Mouse (Mus musculus): ENCODE measurements around the gene Gm26938. TPM values are rescaled to one million over a fixed set of nuclear protein-coding genes. Genes with fewer than 3 reads are reported as not detected.

The Gm26938 gene
- polyA plus RNA-seq, 1 experiment from 2014 or later, result not detected

- H3K9ac ChIP-seq, result peak overlapping the region; percentile 94
- H3K4me2 ChIP-seq, result peak overlapping the region; percentile 99
- H3K27ac ChIP-seq (replicated peaks), result peak overlapping the region; percentile 99
- H3K27me3 ChIP-seq (replicated peaks), result no peaks in the 10 kb centered on the region
- H3K9me3 ChIP-seq, result no peaks in the 10 kb centered on the region
- no peak for ATAC-seq (ENCODE audit: extremely low read depth, insufficient number of reproducible peaks, low FRiP score, low TSS enrichment)
- peaks cover 66% of the 10 kb centered on the region for H3K4me1 ChIP-seq
- peak overlapping the region; percentile 98 for H3K4me3 ChIP-seq
- 12% methylated on average over 3 of the region's 3 CpGs for WGBS
- no peaks in the 10 kb centered on the region for H3K36me3 ChIP-seq
Observed at GRCm38 (mm10) chr5:139792966-139793337, 33.3 kb downstream of the Gm26938 start.

GRCm38 (mm10) chr5:139792159-139792775 is 33.9 kb downstream of the Gm26938 start:
- Histone ChIP-seq H3K4me2 (peak overlapping the region; percentile 99), H3K4me1 (peaks cover 59% of the 10 kb centered on the region), H3K27me3 (replicated peaks) (no peaks in the 10 kb centered on the region), H3K9me3 (no peaks in the 10 kb centered on the region), H3K36me3 (no peaks in the 10 kb centered on the region), H3K4me3 (peak overlapping the region; percentile 98), H3K27ac (replicated peaks) (peak overlapping the region; percentile 99), H3K9ac (peak overlapping the region; percentile 94)
- WGBS, result 7% methylated on average over 11 of the region's 11 CpGs
- ATAC-seq (ENCODE audit: extremely low read depth, insufficient number of reproducible peaks, low FRiP score, low TSS enrichment), result no peak

DNA sequence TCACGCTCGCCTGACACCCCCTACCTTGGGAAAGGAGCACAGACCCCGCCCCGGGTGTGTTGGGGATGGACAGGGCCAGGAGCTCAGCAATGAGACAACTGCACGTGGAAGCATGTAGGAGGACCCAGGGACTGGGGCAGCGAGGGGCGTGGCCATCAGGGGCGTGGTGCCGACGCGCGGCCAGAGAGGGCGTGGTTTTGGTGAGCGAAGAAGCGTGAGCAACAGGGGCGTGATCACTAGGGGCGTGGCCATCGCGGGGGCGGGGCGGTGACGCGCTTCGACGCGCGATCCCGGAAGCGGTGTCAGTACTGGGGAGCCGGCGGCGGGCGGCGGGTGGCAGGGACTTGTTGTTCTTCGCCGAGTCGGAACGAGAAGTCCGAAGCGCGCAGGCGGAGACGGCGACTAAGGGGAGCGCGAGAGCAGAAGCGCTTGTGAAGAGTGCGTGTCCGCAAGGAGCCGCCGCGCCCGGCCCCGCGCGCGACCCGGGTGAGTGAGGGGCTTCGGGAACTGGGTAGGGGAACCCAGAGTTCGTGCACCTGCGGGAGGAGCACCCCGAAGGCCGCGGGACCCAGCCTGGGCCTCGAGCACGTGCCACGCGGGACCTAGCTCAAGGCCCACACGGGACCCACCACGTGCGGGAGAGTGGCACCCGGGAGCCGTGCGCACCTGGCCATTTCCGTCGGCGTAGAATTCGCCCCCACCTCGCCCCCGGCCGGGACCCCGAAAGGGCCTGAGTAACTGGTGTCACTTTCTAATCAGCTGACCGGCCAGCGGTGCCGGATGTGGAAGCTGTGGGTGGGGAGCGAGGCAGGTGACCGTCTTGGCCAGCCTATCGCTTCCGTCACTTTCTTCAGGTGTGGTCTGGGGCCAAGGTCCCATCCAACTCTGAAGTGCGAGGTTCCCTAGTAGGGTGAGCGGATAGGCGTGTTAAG is 34.7 kb downstream of the Gm26938 start, which contains the start of gene Mafk:
Gene Mafk (plus strand): TSS at position 287 of the 932 bp plus-strand sequence.
- ATAC-seq (ENCODE audit: extremely low read depth, insufficient number of reproducible peaks, low FRiP score, low TSS enrichment), result peak; percentile 86
- no peaks in the 10 kb centered on the region for H3K9me3 ChIP-seq
- no peaks in the 10 kb centered on the region for H3K27me3 ChIP-seq (replicated peaks)
- H3K4me2 ChIP-seq, result peak within 1 kb of the TSS; percentile 99
- WGBS, result under 1% methylated on average over 92 of the region's 92 CpGs
- H3K36me3 ChIP-seq, result no peaks in the 10 kb centered on the region
- peaks cover 52% of the 10 kb centered on the region for H3K4me1 ChIP-seq
- H3K9ac ChIP-seq, result peak within 1 kb of the TSS; percentile 94
- H3K4me3 ChIP-seq, result peak within 1 kb of the TSS; percentile 98
- peak within 1 kb of the TSS; percentile 99 for H3K27ac ChIP-seq (replicated peaks)

- Histone ChIP-seq H3K4me3 (no peak overlapping the region), H3K27ac (replicated peaks) (no peak overlapping the region), H3K4me2 (no peak overlapping the region), H3K9ac (no peak overlapping the region), H3K27me3 (replicated peaks) (no peaks in the 10 kb centered on the region), H3K9me3 (no peaks in the 10 kb centered on the region), H3K36me3 (no peaks in the 10 kb centered on the region), H3K4me1 (peaks cover 32% of the 10 kb centered on the region)
- 39% methylated on average over 4 of the region's 4 CpGs for WGBS
- no peak for ATAC-seq (ENCODE audit: extremely low read depth, insufficient number of reproducible peaks, low FRiP score, low TSS enrichment)
Observed at GRCm38 (mm10) chr5:139789466-139789865, 36.7 kb downstream of the Gm26938 start.

DNA sequence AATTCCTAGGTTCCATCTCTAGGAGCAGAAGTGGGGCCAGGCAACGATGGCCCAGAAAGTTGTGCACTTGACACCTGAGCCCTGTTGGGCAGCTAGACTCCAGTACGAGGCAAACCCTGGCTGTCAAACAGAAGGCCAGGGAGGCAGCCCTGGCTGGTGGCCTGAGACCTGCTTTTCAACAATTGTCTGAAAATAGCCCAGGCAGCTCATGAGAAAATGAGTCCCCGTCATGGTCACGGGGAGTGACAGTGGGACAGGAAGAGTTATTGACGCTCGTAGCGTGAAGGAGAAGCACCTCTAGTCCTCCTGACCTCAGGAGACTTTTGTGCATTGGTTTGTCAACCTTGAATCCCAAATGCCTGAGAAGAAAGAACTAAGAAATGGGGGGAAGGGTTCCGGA is 44.8 kb downstream of the Gm26938 start:
- no peaks in the 10 kb centered on the region for H3K27me3 ChIP-seq (replicated peaks)
- no peak overlapping the region for H3K4me2 ChIP-seq
- no peaks in the 10 kb centered on the region for H3K4me1 ChIP-seq
- no peak overlapping the region for H3K27ac ChIP-seq (replicated peaks)
- 60% methylated on average over 8 of the region's 8 CpGs for WGBS
- H3K9ac ChIP-seq, result no peak overlapping the region
- ATAC-seq (ENCODE audit: extremely low read depth, insufficient number of reproducible peaks, low FRiP score, low TSS enrichment), result no peak
- H3K9me3 ChIP-seq, result no peaks in the 10 kb centered on the region
- no peak overlapping the region for H3K4me3 ChIP-seq
- no peaks in the 10 kb centered on the region for H3K36me3 ChIP-seq

DNA sequence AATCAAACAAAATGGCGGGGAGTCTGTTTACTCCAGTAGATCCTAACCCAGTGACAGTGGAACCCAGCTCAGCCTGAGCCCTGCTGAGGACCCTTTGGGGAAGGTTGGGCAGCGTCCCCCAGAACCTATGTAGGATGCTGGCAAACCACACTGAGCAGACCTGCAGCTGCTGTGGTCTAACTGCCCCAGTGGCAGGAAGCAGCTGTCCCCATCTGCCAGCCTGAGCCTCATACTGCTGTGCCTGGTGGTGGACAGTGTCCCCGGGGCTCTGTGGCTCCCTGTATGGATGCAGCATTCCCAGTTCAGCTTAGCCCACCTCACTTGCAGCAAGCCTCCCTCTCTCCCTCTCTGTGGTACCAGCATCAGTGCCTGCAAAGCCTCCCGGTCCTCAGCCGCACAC is 49.2 kb downstream of the Gm26938 start:
- Histone ChIP-seq H3K27me3 (replicated peaks) (no peaks in the 10 kb centered on the region), H3K4me1 (peaks cover 11% of the 10 kb centered on the region), H3K36me3 (peaks cover 22% of the 10 kb centered on the region), H3K9ac (no peak overlapping the region), H3K9me3 (no peaks in the 10 kb centered on the region), H3K4me2 (no peak overlapping the region), H3K27ac (replicated peaks) (no peak overlapping the region), H3K4me3 (no peak overlapping the region)
- 68% methylated on average over 5 of the region's 5 CpGs for WGBS
- ATAC-seq (ENCODE audit: extremely low read depth, insufficient number of reproducible peaks, low FRiP score, low TSS enrichment), result no peak

DNA sequence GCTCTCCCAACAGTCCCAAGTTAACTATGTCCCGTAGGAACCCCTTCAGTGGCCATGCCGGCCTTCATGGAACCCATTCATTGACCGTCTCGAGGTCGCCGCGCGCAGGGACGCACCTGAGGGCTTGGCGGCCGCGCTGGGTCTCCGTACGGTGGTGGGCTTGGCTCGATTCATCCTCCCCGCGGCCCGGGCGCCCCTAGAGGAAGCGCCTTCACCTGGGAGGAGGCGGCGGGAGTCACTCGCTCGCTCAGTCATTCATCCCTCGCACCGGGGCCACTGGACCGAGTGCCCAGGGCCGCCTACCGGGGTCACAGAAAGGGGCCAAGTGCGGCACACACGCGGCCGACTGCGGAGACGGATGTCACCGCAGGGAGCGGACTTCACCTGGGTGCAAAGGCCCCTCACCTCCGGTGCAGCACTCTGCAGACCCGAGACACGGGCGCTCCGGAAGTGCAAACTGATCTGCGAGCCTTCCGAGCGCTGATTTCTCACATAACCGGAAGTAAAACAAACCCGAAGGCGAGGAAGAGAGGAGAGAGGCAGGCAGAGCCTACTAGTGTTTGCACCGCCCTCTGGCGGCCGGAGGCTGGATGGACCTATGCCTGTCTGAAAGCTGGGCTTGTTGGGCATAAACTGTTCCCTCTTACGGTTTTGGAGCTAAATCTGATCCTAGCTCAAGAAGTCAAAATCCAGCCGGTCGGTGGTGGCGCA is 50.8 kb downstream of the Gm26938 start, which contains the start of gene Ints1:
Gene Ints1 (minus strand): TSS at position 459 of the 711 bp plus-strand sequence.
- WGBS, result 1% methylated on average over 55 of the region's 55 CpGs

DNA sequence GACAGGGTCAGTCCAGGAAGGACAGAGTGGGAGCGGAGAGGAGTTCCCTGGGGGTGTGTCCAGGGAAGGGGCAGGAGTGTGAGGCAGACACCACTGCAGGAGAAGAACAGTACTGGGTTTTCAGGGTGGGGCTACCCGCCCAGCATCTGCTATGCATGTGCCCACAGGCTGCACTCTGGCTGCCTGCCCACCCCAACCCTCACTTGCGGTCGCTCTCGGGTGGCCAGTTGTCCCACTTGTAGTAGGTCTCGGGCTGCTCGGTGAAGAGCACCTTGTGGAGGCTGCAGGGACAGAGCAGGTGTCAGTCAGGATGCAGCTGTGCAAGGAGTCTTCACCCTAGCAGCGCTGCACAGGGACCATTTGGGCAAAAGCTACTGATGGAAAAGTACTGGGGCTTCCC is 58.0 kb downstream of the Gm26938 start:
- ATAC-seq (ENCODE audit: extremely low read depth, insufficient number of reproducible peaks, low FRiP score, low TSS enrichment), result no peak
- H3K27ac ChIP-seq (replicated peaks), result no peak overlapping the region
- H3K27me3 ChIP-seq (replicated peaks), result no peaks in the 10 kb centered on the region
- WGBS, result 89% methylated on average over 8 of the region's 8 CpGs
- H3K9me3 ChIP-seq, result no peaks in the 10 kb centered on the region
- H3K9ac ChIP-seq, result no peak overlapping the region
- H3K36me3 ChIP-seq, result peaks cover 100% of the 10 kb centered on the region
- H3K4me3 ChIP-seq, result no peak overlapping the region
- no peaks in the 10 kb centered on the region for H3K4me1 ChIP-seq
- H3K4me2 ChIP-seq, result no peak overlapping the region

More for the DNA sequence above, 50.8 kb downstream of the Gm26938 start, which contains the start of gene Ints1:
- H3K4me3 ChIP-seq, result peak within 1 kb of the TSS; percentile 76
- peak within 1 kb of the TSS; percentile 95 for H3K4me2 ChIP-seq
- H3K9ac ChIP-seq, result peak within 1 kb of the TSS; percentile 86
- peak; percentile 71 for ATAC-seq (ENCODE audit: extremely low read depth, insufficient number of reproducible peaks, low FRiP score, low TSS enrichment)
- no peaks in the 10 kb centered on the region for H3K27me3 ChIP-seq (replicated peaks)
- H3K27ac ChIP-seq (replicated peaks), result no peak within 1 kb of the TSS
- peaks cover 38% of the 10 kb centered on the region for H3K36me3 ChIP-seq
- peaks cover 11% of the 10 kb centered on the region for H3K4me1 ChIP-seq
- no peaks in the 10 kb centered on the region for H3K9me3 ChIP-seq

DNA sequence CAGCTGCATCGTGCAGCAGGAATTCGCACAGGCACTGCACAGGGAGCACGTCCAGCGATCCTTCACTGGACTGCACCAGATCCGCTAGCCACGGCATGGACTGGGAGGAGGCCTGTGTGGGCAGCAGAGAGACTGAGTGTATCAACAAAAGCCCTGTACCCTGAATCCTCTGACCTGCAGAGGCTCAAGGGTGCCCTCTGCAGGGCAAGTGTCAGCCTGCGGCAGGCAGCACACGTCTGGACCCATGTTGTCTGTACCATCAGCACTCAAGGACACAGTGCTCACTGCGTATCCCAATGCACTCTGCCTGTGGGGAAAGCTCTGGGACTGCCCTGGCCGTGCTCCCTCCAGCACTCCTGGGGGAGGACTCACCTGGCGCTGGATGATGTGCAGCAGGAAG is 61.9 kb downstream of the Gm26938 start:
- Histone ChIP-seq H3K4me1 (no peaks in the 10 kb centered on the region), H3K36me3 (peaks cover 100% of the 10 kb centered on the region), H3K9me3 (no peaks in the 10 kb centered on the region), H3K4me2 (no peak overlapping the region), H3K27me3 (replicated peaks) (no peaks in the 10 kb centered on the region), H3K27ac (replicated peaks) (no peak overlapping the region), H3K9ac (no peak overlapping the region), H3K4me3 (no peak overlapping the region)
- ATAC-seq (ENCODE audit: extremely low read depth, insufficient number of reproducible peaks, low FRiP score, low TSS enrichment), result no peak
- 78% methylated on average over 11 of the region's 11 CpGs for WGBS

GRCm38 (mm10) chr5:139758096-139758495 is 68.1 kb downstream of the Gm26938 start:
- no peak overlapping the region for H3K9ac ChIP-seq
- WGBS, result 82% methylated on average over 16 of the region's 16 CpGs
- no peak overlapping the region for H3K4me2 ChIP-seq
- no peaks in the 10 kb centered on the region for H3K4me1 ChIP-seq
- no peak for ATAC-seq (ENCODE audit: extremely low read depth, insufficient number of reproducible peaks, low FRiP score, low TSS enrichment)
- H3K27me3 ChIP-seq (replicated peaks), result no peaks in the 10 kb centered on the region
- no peak overlapping the region for H3K4me3 ChIP-seq
- no peak overlapping the region for H3K27ac ChIP-seq (replicated peaks)
- H3K36me3 ChIP-seq, result peaks cover 98% of the 10 kb centered on the region
- no peaks in the 10 kb centered on the region for H3K9me3 ChIP-seq
